Mouse (Mus musculus): ENCODE results near the gene Akt1.

DNA sequence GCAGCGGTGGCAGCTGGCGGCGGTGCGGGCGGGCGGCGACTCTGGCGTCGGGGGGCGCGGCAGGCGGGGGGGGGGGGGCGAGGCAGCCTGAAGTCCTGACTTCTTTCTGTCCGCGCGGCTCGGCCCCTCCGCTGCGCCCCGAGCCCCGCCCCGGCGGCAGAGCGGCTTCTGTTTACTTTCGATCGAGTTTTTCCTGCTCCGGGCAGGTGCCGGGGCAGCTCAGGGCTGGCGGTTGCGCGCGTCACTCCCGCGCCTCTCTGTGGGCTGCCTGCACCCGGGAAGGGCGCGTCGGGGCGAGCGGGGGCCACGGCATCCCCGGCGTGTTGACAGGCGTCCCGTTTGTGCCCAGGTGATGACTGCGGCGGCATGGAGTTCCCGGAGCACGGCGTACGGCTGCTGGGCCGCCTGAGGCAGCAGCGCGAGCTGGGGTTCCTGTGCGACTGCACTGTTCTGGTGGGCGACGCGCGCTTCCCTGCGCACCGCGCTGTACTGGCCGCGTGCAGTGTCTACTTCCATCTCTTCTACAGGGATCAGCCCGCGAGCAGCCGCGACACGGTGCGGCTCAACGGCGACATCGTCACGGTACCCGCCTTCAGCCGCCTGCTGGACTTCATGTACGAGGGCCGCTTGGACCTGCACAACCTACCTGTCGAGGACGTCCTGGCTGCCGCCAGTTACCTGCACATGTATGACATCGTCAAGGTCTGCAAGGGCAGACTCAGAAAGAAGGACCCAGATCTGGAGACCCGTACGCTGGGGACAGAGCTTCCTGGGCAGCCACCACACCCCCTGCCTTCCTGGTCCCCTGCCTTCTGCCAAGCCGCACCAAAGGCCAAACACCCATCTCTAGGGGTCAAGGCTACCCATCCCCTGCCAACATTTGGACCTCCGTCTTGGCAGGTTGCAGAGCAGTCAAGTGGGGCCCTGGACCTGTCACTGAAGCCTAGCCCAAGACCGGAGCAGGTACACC, 4.6 kb upstream of the Akt1 start:
- TF ChIP-seq CTCF (IDR thresholded peaks at IDR 0.05; ENCODE audit: borderline replicate concordance, extremely low read depth, insufficient read depth, insufficient read length) = no peak
- no peak for TF ChIP-seq POLR2A (IDR thresholded peaks at IDR 0.05; ENCODE audit: borderline replicate concordance, extremely low read depth, insufficient read depth, insufficient read length, poor library complexity, severe bottlenecking)

Data from brain, embryonic 14.5 days (tissue).